Mouse (Mus musculus): Measurements from ENCODE around the gene Uncx. TPM values are rescaled to one million over a fixed set of nuclear protein-coding genes. Genes with fewer than 3 reads are reported as not detected.

Gene Uncx
- total and polyA plus RNA-seq, 3 experiments: not detected

GRCm38 (mm10) chr5:139559782-139560181 is 16.5 kb downstream of the Uncx start:
- DNase-seq: no peak
- TF ChIP-seq EP300 (IDR thresholded peaks at IDR 0.05; ENCODE audit: insufficient read depth, low read depth, low read length) (no peak), POLR2A (IDR thresholded peaks at IDR 0.05; ENCODE audit: insufficient read depth, low read depth, low read length) (no peak), CTCF (IDR thresholded peaks at IDR 0.05) (no peak)
- no peaks in the 10 kb centered on the region for H3K36me3 ChIP-seq (ENCODE audit: control insufficient read depth, insufficient read depth, low read length)
- intact Hi-C loops (cut with DNase I): no loop called here
- 0 out of 2 replicates have a peak, but pooled peaks cover 3% of the 10 kb centered on the region for H3K4me1 ChIP-seq (ENCODE audit: control insufficient read depth, insufficient read depth, low read length)
- no peaks in the 10 kb centered on the region for H3K79me2 ChIP-seq (replicated peaks; ENCODE audit: control insufficient read depth, insufficient read depth, low read length)
- H3K9ac ChIP-seq (ENCODE audit: low read depth, low read length): no peak overlapping the region
- H3K4me3 ChIP-seq: no peak overlapping the region
- peaks cover 32% of the 10 kb centered on the region for H3K27me3 ChIP-seq (ENCODE audit: control insufficient read depth, insufficient read depth, low read length)
- H3K27ac ChIP-seq: no peak overlapping the region
- 46% methylated on average over 7 of the region's 7 CpGs for WGBS

GRCm38 (mm10) chr5:139561363-139562001 is 18.2 kb downstream of the Uncx start:
- Histone ChIP-seq H3K27me3 (ENCODE audit: control insufficient read depth, insufficient read depth, low read length) (peaks cover 23% of the 10 kb centered on the region), H3K36me3 (ENCODE audit: control insufficient read depth, insufficient read depth, low read length) (no peaks in the 10 kb centered on the region), H3K27ac (no peak overlapping the region), H3K79me2 (replicated peaks; ENCODE audit: control insufficient read depth, insufficient read depth, low read length) (no peaks in the 10 kb centered on the region), H3K9ac (ENCODE audit: low read depth, low read length) (no peak overlapping the region), H3K4me1 (ENCODE audit: control insufficient read depth, insufficient read depth, low read length) (0 out of 2 replicates have a peak, but pooled peaks cover 3% of the 10 kb centered on the region), H3K4me3 (no peak overlapping the region)
- no peak for DNase-seq
- 52% methylated on average over 4 of the region's 4 CpGs for WGBS
- intact Hi-C loops (cut with DNase I): no loop called here
- no peak for TF ChIP-seq EP300 (IDR thresholded peaks at IDR 0.05; ENCODE audit: insufficient read depth, low read depth, low read length)
- TF ChIP-seq POLR2A (IDR thresholded peaks at IDR 0.05; ENCODE audit: insufficient read depth, low read depth, low read length): no peak
- TF ChIP-seq CTCF (IDR thresholded peaks at IDR 0.05): no peak

GRCm38 (mm10) chr5:139564663-139565062 is 21.4 kb downstream of the Uncx start:
- Histone ChIP-seq H3K4me1 (ENCODE audit: control insufficient read depth, insufficient read depth, low read length) (no peaks in the 10 kb centered on the region), H3K79me2 (replicated peaks; ENCODE audit: control insufficient read depth, insufficient read depth, low read length) (no peaks in the 10 kb centered on the region), H3K36me3 (ENCODE audit: control insufficient read depth, insufficient read depth, low read length) (no peaks in the 10 kb centered on the region), H3K9ac (ENCODE audit: low read depth, low read length) (no peak overlapping the region), H3K27me3 (ENCODE audit: control insufficient read depth, insufficient read depth, low read length) (peaks cover 8% of the 10 kb centered on the region), H3K4me3 (no peak overlapping the region), H3K27ac (no peak overlapping the region)
- intact Hi-C loops (cut with DNase I): no loop called here
- no peak for DNase-seq
- 49% methylated on average over 2 of the region's 2 CpGs for WGBS
- TF ChIP-seq EP300 (IDR thresholded peaks at IDR 0.05; ENCODE audit: insufficient read depth, low read depth, low read length) (no peak), CTCF (IDR thresholded peaks at IDR 0.05) (no peak), POLR2A (IDR thresholded peaks at IDR 0.05; ENCODE audit: insufficient read depth, low read depth, low read length) (no peak)

- Histone ChIP-seq H3K27ac (no peak overlapping the region), H3K36me3 (ENCODE audit: control insufficient read depth, insufficient read depth, low read length) (no peaks in the 10 kb centered on the region), H3K4me1 (ENCODE audit: control insufficient read depth, insufficient read depth, low read length) (no peaks in the 10 kb centered on the region), H3K27me3 (ENCODE audit: control insufficient read depth, insufficient read depth, low read length) (peaks cover 8% of the 10 kb centered on the region), H3K4me3 (no peak overlapping the region), H3K9ac (ENCODE audit: low read depth, low read length) (no peak overlapping the region), H3K79me2 (replicated peaks; ENCODE audit: control insufficient read depth, insufficient read depth, low read length) (no peaks in the 10 kb centered on the region)
- no peak for DNase-seq
- TF ChIP-seq CTCF (IDR thresholded peaks at IDR 0.05): no peak
- TF ChIP-seq EP300 (IDR thresholded peaks at IDR 0.05; ENCODE audit: insufficient read depth, low read depth, low read length): no peak
- TF ChIP-seq POLR2A (IDR thresholded peaks at IDR 0.05; ENCODE audit: insufficient read depth, low read depth, low read length): no peak
- intact Hi-C loops (cut with DNase I): no loop called here
- 47% methylated on average over 4 of the region's 4 CpGs for WGBS
Measured at GRCm38 (mm10) chr5:139565462-139565861, 22.2 kb downstream of the Uncx start.

- H3K27me3 ChIP-seq (ENCODE audit: control insufficient read depth, insufficient read depth, low read length): peaks cover 7% of the 10 kb centered on the region
- intact Hi-C loops (cut with DNase I): no loop called here
- no peak overlapping the region for H3K4me3 ChIP-seq
- DNase-seq: no peak
- no peaks in the 10 kb centered on the region for H3K4me1 ChIP-seq (ENCODE audit: control insufficient read depth, insufficient read depth, low read length)
- WGBS: 65% methylated on average over 6 of the region's 6 CpGs
- no peaks in the 10 kb centered on the region for H3K79me2 ChIP-seq (replicated peaks; ENCODE audit: control insufficient read depth, insufficient read depth, low read length)
- TF ChIP-seq EP300 (IDR thresholded peaks at IDR 0.05; ENCODE audit: insufficient read depth, low read depth, low read length): no peak
- TF ChIP-seq CTCF (IDR thresholded peaks at IDR 0.05): no peak
- no peak for TF ChIP-seq POLR2A (IDR thresholded peaks at IDR 0.05; ENCODE audit: insufficient read depth, low read depth, low read length)
- no peak overlapping the region for H3K27ac ChIP-seq
- no peaks in the 10 kb centered on the region for H3K36me3 ChIP-seq (ENCODE audit: control insufficient read depth, insufficient read depth, low read length)
- H3K9ac ChIP-seq (ENCODE audit: low read depth, low read length): no peak overlapping the region
Measured at GRCm38 (mm10) chr5:139566640-139567399, 23.5 kb downstream of the Uncx start.

GRCm38 (mm10) chr5:139568079-139568478 is 24.8 kb downstream of the Uncx start:
- peaks cover 5% of the 10 kb centered on the region for H3K27me3 ChIP-seq (ENCODE audit: control insufficient read depth, insufficient read depth, low read length)
- TF ChIP-seq EP300 (IDR thresholded peaks at IDR 0.05; ENCODE audit: insufficient read depth, low read depth, low read length) (no peak), CTCF (IDR thresholded peaks at IDR 0.05) (no peak), POLR2A (IDR thresholded peaks at IDR 0.05; ENCODE audit: insufficient read depth, low read depth, low read length) (no peak)

More at GRCm38 (mm10) chr5:139568079-139568478, 24.8 kb downstream of the Uncx start:
- no peak for DNase-seq
- Histone ChIP-seq H3K79me2 (replicated peaks; ENCODE audit: control insufficient read depth, insufficient read depth, low read length) (no peaks in the 10 kb centered on the region), H3K4me3 (no peak overlapping the region), H3K27ac (no peak overlapping the region), H3K4me1 (ENCODE audit: control insufficient read depth, insufficient read depth, low read length) (no peaks in the 10 kb centered on the region), H3K36me3 (ENCODE audit: control insufficient read depth, insufficient read depth, low read length) (no peaks in the 10 kb centered on the region), H3K9ac (ENCODE audit: low read depth, low read length) (no peak overlapping the region)
- WGBS: 59% methylated on average over 2 of the region's 2 CpGs
- intact Hi-C loops (cut with DNase I): no loop called here

Data from heart, adult 2 months (tissue).